Mouse (Mus musculus): ENCODE results near the gene Decr2.
"Not testable (repeated sequence)": the region's sequence is repeated elsewhere in the genome, so short reads cannot be mapped to it uniquely, and the experiment has no call there.

Decr2 gene

DNA sequence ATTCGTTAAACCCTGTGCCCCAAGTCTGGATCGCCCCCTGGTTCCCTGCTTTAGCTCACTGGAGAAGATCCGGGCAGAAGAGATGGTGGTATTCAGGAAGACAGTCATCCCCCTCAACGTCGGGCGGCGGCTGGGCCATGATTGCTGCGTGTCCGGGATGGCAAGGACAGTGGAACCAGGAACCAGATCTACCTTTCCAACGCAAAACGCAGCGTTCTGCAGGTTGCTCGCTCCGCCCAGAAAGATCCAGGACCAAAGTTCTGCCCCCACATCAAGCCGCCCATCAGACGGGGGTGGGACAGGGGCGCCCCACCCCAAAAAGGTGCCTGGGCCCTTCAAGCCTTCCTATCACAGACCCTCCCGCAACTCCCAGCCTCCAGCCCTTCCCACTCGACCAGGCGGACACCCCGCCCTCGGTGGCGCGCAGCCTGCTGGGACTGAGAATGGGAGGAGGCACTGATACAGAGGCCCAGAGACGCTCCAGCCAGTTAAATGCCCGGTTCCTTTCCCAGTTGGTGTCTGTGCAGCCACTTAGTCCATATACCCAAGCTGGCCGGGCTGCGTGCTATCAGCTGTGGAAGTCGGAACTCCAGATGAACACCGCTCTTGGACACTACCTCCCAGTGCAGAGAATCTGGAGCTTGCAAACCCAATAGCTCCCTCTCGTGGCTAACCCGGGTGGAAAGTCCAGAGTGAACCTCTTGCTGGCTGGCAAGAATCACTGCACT lies at the start of gene Decr2:
TSS of gene Decr2 (minus strand) at position 433 of the 728 bp plus-strand sequence.
- peak; percentile 89 for DNase-seq

DNA sequence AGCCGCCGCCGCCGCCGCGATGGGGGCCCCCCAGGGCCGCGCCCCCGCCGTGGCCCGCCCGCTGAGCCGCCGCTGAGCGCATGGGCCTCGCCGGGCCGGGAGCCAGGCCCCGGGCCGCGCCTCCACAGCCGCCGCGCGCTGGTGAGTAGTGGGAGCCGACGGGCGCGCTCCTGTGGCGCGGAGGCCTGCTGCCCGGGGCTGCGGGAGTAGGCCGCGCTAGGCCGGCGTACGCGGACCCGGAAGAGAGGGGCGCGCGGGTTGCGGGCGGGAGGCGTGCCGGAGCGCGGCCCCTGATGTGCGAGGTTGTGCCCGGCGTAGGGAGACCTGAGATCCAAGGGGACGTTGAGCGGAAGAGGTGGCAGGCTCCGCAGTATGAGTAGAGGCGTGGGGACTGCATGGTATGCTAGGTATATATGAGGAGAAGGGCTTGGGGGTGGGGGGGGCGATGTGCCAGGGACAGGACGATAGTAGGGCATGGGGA lies 48.8 kb upstream of the Decr2 start:
- peak; percentile 75 for DNase-seq

DNA sequence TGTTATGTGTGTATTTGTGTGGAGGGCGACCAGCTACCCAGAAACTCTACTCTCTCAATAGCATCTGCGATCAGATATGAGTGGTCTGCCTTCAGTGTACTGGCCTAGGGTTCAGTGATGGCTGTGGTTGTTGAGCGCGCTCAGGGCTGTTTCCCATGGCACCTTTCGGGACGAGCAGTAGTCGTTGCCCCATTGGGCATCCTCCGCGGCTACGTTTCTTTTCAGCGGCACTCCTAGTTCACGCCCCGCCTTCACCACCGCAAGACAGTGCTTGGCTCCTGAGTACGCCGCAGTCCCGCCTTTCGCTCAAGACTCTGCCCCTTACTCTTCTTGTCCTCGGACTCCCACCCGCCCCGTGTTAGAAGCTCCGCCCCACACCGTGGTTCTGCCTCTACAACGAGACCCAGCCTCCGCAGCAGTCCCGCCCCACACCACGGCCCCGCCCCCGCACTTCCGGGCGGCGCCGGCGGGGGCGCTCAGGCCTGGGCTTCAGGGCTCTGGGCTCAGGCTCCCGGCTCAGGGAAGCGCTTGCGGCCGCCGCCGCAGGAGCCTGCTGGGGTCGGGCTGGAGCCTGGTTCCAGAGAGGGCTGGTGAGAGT lies 48.2 kb upstream of the Decr2 start, which contains the start of gene Axin1:
TSS of gene Axin1 (plus strand) at position 450 of the 598 bp plus-strand sequence.
- peak; percentile 96 for DNase-seq

DNA sequence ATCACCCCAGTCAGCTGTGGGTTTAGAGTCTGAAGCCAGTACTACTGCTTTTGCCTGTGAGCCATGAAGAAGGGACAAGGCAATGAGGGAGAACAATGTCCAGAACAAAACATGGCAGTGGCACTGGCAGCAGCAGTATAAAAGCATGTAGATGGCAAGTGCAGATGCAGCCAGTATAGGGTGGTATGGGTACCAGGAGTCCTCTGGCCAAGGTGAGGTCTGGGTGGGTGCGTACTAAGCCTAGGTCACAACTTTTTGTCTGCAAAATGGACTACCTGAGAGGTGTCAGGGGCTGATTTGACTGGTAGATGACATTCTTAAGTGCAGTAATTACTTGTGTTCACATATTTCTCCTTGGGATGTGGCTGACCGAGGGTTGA lies 47.6 kb upstream of the Decr2 start:
- no peak for DNase-seq

DNA sequence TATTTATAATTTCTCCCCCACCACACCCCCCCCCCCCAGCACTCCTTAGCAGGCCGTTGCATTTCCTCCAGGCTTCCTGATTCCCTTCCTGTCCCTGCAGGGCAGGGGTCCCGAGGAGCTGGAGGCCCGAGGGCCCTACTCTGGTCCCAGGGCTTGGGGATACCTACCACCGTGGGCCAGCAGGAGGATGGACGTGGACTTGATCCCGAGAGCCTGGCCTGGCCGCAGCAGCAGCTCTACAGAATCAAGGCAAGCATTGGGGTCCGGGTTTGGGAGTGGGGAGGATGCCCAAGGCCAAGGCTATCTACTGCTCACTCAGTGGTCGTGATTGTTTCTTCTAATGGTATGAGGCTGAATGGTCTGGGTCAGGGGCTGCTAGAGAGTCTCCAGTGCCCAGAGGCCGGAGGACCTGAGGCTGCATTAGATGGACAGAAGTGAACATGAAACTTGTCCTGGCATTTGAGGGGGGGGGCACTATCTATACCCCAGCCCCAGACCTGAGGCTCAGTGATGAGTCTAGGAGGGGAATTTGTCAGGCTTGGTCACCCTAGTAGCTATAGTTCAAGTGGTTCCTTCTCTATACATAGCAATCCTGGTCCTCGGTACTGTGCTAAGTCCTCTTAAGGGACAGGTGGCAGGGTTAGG lies 47.1 kb upstream of the Decr2 start:
- DNase-seq = no peak

DNA sequence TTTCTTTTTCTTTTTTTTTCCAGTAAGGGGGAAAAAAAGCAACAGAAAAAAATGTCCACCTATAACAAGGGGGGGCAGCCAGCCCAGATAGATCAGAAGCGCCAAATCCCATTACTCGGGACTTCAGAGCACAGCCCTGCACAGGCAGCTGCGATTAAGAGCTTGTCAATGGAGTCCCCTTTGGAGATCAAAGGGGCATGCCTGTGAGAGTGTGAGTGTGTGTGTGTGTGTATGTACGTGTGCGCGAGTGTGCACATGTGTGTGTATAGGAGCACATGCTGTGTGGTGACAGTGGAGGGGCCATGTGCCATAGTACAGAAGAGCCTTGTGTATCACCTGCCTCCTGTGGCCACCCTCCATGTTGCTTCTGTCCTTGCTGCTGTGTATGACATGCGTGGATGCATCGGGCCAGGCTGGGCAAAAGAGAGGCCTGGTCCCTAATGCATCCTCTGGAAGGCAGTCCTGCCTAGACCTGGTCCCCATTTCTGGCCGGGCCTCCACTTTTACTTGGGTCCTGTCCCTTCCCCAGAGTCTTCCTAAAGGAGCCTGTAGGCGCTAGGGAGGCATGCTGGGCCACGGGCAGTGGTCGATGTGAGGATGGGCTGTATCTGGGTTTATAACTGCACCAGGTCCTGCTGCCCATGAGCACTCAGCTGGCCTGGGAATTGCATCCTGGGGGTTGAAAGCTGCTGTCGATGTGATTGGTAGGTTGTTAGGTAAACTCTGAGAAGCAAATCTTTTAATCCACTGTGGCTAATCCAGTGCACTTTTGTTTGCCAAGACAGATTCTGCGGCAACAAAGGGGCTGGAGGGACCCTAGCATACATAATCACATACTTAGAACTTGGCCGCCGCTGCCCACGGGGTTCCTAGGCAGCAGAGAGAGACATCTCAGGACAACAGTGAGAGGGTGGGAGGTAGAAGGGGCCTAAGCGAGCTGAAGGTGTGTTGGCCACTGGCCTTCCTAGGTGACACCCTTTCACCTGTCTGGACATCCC lies 42.0 kb upstream of the Decr2 start:
- DNase-seq = no peak

DNA sequence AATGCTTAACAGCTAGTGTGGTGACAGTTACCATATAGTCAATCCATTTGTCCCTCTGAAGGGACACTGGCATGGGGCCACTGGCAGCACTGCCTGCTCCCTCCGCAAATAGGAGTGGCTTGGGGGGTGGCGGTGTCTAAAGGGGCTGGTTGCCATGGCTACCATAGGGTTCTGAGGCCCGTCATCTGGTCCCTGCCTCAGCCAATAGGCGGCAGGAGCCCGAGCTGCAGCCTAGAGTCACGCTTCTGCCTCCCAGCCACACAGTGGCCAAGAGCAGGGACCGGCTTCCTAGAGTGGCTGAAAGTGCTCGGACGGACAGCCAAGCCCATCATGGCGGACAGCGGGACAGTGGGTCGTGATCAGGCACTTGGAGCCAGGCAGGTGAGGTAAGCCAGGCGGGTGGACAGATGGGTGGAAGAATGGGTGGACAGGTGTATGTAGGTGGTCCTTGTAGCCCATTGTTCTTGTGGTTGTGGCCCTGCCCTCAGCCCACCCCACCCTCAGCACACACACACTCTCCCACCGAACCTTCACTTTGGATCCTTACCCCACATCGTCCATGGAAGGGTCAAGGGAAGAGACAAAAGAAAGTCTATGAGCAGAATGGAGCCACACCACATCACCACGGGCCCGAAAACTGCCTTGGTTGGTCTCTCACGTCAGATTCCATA lies 41.1 kb upstream of the Decr2 start:
- DNase-seq = no peak

DNA sequence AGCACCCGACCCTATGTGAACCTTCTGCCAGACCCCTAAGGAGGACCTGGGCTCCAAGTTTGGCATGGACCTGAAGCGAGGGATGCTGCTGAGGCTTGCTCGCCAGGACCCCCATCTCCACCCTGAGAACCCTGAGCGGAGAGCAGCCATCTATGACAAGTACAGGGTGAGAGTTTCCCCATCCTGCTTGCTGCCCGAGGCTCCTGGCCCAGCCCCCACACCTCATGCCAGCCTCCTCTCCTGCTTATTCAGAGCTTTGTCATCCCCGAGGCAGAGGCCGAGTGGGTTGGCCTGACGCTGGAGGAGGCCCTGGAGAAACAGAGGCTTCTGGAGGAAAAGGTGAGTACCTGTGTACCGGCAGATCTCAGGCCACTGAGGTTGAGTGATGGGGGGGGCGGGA lies 35.1 kb upstream of the Decr2 start:
- no peak for DNase-seq

DNA sequence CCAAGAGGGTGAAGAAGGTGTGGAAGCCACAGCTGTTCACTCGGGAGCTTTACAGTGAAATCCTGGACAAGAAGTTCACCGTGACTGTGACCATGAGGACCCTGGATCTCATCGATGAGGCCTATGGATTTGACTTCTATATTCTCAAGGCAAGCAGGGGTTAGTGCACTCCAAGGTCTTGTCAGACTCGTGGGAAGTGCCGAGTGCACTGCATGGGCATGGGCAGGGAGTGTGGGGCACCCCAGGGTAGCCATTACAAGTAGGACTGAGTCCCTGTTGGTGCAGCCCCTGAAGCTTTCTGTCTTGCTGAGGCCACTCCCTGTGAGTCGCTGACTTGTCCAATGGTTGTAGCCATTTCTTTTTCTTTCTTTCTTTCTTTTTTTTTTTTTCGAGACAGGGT lies 34.4 kb upstream of the Decr2 start:
- DNase-seq = no peak

DNA sequence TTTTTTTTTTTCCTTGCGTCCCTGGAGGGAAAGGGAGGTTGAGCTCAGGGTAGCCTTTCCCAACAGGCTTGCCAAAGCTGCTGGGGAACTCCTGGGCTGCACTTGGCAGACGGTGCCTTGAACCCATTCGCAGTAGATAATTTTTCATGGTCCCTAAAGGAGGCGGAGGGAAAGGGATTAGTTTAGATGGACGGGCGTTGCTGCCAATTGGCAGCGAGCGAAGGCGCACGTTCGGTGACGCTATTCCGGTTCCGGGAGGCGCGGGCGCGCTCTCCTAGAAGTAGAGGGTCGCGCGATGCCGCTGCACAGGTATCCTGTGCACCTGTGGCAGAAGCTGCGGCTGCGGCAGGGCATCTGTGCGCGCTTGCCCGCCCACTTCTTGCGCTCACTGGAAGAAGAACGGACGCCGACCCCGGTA lies 33.1 kb upstream of the Decr2 start, which contains the start of gene Mrpl28:
TSS of gene Mrpl28 (plus strand) at position 234 of the 418 bp plus-strand sequence.
- DNase-seq = peak; percentile 94

DNA sequence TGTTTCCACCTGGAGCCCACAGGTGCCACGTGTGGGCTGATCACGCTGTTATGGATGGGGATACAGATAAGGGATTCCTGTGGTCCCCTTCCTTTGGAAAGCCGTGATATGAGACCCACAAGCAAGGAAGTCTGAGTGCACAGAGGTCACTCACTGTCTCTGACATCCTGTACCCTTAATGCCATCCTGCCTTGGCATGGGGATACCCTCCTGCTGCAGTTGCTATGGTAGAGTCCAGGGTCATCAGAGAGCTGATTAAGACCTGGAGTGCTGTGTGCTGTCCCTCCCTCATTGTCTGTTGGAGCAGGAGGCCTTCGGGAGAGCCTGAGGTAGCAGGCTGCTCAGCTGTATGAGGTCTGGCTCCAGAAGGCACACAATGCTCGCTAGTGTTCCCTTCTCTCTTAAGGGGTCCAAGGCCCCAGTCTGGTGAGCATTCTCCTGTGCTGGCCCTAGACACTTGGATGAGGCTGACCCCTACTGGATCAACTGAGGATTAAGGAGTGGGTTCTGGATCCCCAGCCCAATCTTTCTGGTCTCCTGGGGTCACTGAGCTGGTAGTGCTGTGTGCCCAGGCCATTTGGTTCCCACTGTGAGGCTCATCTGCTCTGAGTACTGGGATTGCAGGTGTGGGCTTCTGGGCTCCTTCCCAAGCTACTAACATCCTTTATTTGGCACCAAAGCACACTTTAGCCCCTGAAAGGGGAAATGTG lies 32.4 kb upstream of the Decr2 start:
- DNase-seq = no peak

DNA sequence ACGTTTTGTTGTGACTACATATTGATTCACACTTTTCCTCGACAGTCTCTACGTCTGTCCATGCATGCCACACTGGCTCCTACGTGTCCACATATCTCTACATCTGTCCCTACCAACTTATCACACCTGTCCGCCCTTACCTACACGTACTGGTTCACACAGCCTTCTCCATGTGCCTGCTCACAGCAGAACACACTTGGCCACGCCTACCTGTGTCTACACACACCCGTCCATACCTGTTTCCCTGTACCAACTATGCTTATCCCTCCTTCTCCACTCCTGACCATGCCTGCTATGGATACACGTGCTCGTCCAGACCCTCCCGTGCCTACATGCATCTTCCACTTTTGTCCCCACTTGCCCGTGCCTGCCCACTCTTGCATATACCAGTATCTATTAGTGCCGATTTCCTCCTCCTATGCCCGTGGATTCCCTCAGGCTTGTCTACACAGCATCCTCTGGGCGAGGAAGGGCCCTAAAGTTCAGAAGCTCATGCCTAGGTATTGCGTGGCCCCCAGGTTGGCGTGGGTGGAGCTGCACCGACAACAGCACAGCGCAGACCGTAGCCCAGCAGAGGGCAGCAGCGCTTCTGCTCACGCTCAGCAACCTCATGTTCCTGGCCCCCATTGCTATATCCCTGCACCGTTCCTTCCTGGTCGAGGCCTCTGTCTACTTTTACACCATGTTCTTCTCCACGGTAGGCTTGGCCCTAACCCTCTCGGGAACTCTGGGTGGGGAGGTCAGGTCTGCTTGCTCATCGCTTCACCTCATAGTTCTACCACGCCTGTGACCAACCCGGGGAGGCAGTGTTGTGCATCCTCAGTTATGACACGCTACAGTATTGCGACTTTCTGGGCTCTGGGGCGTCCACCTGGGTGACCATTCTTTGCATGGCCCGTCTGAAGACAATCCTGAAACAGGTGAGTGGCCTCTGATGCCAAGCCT lies 29.9 kb upstream of the Decr2 start:
- DNase-seq = peak; percentile 86

DNA sequence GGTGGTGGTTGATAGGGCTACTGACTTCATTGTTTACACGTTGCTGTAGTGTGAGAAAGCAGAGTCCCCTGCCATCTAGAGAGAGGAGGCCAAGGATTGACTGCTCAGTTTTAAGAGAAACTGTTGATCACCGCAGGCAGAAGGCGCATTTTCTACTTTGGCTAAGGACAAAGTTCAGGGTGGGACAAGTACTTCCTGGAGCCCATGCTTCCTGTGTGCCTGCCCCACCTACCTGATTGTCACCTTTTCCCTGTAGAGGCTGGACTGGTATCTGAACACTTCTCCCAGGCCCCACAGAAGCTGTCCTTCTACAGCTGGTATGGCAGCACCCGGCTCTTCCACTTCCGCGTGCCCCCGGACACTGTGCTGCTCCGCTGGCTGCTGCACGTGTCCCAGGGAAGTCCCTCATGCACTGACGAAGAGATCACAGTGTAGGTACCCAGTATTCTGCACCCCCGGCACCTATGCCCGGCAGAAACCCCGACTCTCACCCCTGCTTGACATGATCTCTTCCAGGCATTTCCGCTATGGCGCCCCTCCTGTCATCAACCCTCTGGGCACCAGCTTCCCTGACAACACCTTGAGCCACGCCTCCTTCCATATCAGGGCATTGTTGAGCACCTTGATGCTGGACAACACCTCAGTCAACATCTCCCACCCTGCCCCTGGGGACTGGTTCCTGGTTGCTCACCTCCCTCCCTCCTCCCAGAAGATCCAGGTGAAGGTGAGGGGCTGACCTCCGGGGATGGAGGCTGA lies 26.5 kb upstream of the Decr2 start:
- DNase-seq = no peak

DNA sequence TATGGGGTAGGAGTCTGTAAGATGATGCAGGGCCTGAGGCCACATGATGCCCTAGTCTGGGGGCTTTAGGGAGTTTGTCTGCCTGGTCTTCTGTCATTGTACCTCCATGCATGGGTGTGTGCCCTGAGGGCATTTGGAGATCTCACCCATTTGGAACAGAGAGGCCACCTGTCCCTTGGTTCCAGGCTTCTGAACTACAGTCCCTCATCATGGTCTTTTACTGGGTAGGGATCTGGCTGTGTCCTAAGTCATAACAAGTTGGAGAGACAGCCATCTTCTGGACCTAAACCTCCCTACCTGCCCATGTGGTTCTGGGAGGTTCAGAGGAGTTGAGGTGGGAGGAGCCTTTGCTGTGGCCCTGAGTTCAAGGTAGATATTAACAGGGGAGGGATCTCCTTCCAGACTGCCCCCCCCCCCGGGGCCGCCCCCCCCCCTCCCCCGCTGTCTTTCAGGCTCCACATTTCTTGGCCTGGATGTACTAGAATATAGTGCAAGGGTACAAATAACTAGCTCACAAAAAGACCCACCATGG lies 25.9 kb upstream of the Decr2 start:
- DNase-seq = no peak

DNA sequence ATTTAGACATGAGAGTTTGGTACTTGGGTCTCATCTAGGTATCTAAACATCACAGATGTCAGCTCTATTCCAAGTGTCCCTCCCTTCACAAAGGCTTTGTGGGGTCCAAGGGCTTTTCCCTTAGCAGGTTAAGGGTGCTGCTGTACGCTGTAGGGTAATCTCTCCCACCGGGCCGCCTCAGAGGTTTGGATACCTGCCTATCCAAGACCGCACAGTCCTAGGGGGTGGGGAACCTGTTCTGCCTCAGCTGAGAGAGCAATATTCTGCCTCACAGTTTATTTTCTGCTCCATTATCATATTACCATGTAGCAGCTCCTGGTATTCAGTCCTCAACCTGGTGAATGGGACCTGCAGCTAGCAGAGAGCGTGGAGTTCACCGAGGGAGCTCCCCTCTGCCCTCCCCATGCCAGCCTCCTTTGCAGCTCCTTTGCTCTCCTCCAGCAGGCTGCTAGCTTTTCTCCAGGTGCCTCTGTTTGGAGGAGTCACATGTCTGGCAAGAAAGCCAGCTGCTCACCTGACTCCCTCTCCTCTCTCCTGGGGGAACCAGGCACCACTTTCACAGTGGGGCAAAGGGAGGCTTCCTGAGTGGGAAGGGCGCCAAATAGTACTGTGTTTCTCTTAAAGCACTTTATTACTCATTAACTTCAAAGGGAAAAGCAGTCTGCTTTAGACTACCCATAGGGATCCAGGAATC lies 25.2 kb upstream of the Decr2 start:
- no peak for DNase-seq

DNA sequence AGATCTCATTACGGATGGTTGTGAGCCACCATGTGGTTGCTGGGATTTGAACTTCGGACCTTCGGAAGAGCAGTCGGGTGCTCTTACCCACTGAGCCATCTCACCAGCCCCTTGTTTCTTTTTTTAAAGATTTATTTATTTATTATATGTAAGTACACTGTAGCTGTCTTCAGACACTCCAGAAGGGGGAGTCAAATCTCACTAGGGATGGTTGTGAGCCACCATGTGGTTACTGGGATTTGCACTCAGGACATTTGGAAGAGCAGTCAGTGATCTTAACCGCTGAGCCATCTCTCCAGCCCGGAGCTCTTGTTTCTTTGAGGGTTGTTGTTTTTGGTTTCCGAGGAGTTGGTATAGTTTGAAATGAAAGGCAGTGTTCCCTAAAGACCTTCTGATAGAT lies 24.3 kb upstream of the Decr2 start:
- DNase-seq = not testable (repeated sequence)

DNA sequence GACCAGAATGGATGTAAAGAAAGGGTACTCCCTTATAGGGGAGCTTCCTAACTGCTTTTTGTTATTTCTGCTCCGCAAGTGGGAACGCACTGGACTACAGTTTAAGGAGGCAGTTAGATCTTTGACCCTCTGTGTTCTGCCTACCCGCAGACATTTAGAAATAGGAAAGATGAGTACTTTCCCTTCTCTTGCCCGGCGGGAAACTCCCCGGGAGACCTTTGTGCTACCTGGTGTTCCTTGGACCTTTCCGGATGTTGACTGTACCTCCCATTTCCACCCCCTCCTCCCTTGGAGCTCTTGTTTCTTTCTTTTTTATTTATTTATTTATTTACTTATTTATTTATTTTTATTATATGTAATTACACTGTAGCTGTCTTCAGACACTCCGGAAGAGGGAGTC lies 23.9 kb upstream of the Decr2 start:
- no peak for DNase-seq

DNA sequence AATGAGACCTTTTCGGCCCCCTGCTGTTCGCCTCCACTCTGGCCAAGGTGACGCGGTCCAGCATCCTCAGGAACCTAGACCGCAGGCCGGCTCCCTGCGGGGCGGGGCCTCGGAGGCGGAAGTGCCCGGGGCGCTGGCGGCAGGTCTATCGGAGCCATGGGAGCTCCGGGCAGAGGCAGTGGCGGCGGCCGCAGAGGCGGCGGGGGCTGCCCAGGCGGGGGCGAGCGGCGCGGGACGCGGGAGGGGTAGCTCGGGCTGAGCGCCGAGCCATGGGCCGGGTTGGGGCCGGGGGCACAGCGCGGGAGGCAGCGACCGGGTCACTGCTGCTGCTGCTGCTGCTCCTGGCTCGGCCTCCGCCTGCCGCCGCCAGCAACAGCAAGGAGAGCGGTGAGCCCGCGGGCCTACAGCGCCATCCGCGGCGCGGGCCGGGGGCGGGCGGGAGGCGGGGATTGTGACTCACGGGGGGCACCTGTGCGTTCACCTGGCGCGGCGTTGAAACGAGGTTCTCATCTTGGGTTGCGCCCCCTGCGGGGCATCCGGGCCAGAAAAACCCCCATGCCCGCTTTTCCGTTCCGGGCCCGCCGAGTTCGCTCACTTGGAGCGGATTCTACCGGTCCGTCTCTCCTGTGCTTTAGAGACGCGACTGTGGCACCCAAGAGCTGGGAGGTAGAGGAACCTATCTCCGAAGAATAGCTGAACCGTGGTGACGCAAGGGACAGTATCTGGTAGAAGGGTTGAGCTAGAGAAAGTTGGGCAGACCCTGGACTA lies 23.2 kb upstream of the Decr2 start, which contains the start of gene Tmem8:
TSS of gene Tmem8 (plus strand) at position 119 of the 768 bp plus-strand sequence.
- peak; percentile 88 for DNase-seq

Data from thymus, postnatal 4 days (tissue).